Mouse (Mus musculus) cerebellum, adult 2 months (tissue): ENCODE measurements at regions not wholly inside any gene's neighbourhood (a gene's known extent, or its start where the extent isn't known, plus 50 kb on each side); places are given as distances from the start of the nearest gene placed in this dataset.

ENCODE experiments used
- CTCF ChIP-seq: fragments of 200-500 bp; IDR thresholded peaks from 2 replicates; pipeline ENCODE4 v1.5.1; 2011; ENCODE audit warnings: low read depth, mild to moderate bottlenecking, control low read depth, low read length, moderate library complexity, borderline replicate concordance; ENCODE audit not compliant: insufficient read depth
- POLR2A ChIP-seq: fragments of 200-500 bp; IDR thresholded peaks from 2 replicates; pipeline ENCODE4 v1.6.1; 2011; ENCODE audit warnings: low read length, control low read depth, borderline replicate concordance; ENCODE audit not compliant: insufficient read depth

- TF ChIP-seq CTCF (no peak), POLR2A (no peak)
Measured at GRCm38 (mm10) chr1:90320518-90320917, 116.7 kb downstream of the Ackr3 start.
